Mouse (Mus musculus) adrenal gland, adult 2 months (tissue): ENCODE data around the gene Grm8. TPM values are rescaled to one million over a fixed set of nuclear protein-coding genes. Genes with fewer than 3 reads are reported as not detected.

Experiments
- DNase-seq: peaks from one replicate; pipeline ENCODE4 v3.0.0; 2021
- long read RNA-seq: library from polyadenylated mRNA; stranded (forward); transcript quantifications from one replicate; pipeline ENCODE4 v2.0.0, GENCODE M21; 2021
- polyA plus RNA-seq: library from polyadenylated mRNA; depleted of rRNA; stranded (reverse); fragments of >200 nt; gene quantifications from 2 replicates; pipeline ENCODE4 v1.2.3, GENCODE M21; 2012; rRNA removed
- total RNA-seq, 2 experiments: library from RNA; stranded (reverse); gene quantifications; 2 replicates each; pipeline ENCODE4 v1.2.3; 2021

Grm8 gene
- total RNA-seq, result under 1 TPM; 0.55 to 0.75 TPM
- polyA plus RNA-seq, result 0.03 TPM in 1 of 2 replicates, not detected in the other
- long read RNA-seq, result 0 reads

DNA sequence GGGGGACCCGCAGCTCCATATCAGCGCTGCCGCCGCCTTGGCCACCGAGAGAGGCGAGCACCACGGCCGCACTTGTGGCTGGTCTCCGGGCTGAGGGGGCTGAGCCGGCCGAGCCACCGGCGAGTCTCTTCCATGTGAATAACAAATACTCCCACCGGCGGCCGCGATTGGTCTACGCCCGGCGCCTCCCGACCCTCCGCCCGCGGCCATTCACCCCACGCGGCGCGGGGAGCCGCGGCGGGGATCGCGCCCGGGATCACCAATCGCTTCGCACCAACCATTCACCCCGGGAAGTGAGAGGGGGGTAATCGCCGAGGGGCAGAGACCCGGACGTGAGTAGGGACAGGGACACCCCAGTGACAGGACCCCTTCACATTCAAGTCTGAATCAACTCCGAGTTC, at the start of gene Grm8:
Gene Grm8 (minus strand): TSS at position 178 of the 401 bp plus-strand sequence.
- peak; percentile 15 for DNase-seq

DNA sequence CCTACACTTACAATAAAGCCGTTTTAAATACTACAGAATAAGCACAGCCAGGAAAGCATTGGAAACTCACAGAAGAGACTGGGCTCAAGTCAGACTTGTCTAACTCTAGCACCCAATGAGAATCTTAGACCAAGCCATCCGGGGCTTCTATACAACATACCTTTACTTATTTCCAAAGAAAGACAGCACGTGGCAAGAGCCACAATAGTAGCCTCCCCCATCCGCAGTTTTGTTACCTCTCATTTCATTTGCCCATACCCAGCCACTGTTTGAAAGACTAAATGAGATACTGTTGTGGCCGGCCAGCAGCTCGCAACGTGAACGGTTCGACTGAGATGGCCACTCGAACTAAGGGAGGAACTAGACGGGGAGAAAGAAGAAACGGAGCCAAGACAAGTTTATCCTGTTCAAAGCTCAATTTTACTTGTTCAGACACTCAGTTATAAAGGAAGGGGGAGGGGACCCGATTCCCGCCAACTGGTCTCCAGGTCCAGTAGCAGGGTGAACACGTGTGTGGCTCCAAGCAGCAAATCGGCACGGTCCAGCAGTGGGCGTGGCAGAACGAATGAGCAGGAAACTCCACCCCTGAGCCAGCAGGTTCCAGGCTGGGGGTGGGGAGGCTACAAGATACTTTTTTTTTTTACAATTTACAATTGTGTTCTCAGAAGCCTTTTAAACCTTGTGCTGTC, 35.0 kb upstream of the Grm8 start:
- no peak for DNase-seq

GRCm38 (mm10) chr6:28160399-28160798, 25.4 kb upstream of the Grm8 start:
- DNase-seq, result no peak

- no peak for DNase-seq
These were observed 11.5 kb upstream of the Grm8 start for GRCm38 (mm10) chr6:28146445-28146844.

DNA sequence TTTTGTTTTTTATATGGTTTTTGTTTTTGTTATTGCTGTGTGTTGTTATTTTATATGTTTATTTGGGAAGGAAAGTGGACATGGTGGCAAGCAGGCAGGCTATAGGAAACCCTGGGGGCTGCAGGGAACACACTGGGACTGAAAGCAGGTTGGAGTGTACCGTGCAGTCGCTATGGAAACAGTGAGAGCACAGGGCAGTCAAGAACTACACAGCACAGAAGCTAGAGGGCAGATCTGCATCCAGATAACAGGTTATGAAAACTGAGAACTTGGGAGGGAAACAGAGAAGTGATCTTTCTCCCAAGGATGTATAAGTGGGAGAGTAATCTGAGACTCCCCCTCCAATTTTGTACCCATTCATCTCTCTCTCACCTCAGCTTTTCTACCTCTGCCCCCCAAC, 7.4 kb upstream of the Grm8 start:
- no peak for DNase-seq

GRCm38 (mm10) chr6:28135411-28136233, 644 bp upstream of the Grm8 start:
- peak; percentile 82 for DNase-seq

- DNase-seq, result no peak
These were observed 652 bp downstream of the Grm8 start for GRCm38 (mm10) chr6:28134251-28134801.

DNA sequence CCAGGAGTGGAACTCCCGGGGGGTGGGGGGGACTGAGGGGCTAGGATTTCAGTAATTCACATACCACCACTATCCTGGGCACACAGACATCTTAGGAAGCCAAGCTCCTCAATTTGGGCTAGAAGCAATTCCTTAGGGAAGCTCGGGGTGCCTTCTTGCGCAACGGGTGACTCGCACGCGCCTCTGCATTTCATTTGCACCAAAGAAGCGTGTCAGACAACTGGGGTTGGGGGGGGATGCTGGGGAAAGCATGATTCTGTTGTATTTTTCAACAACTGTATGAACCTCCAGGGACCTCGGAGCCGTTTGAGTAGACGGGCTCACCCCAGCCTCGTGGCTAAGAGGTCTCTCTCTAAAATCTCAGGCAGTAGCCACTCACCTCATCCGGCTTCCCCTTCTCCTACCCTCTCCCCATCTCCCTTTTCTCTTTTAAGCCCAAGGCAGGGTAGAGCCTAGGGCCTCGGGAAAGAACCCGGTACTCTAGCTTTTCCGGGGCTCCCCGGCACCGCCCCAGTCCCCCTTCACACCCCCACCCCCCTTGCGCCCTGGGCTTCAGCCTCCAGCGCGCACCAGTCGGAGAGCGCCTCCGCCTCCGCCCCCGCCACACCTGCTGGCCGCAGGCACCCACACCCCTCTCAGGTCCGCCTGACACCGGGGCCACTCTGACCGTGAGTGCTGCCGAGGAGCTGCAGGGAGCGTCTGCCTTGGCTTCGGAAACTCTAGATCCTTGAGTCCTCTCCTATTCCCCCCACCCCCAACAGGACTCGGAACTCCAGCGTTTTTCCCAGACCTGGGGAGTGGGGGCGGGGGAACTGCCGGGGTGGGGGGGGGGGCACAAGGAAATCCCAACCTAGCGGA, 1.5 kb downstream of the Grm8 start:
- DNase-seq, result no peak

DNA sequence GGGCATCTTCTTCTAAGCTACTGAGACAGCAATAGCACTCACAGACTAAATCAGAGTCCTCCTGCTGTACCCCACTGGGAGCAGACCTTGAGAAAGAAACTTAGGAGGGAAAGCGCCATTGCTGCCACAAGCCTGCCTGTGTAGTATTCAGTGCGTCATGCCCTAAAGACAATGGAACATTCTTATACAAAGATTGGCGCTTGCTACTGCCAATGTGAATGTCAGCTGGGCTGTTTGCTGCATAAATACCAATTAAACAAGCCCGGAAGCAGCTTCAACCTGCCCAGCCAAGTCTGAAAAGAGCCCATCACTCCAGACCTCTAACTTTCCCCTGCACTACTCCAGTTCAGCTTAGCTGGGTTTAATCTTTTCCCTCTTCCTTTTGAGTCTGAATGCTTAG, 2.9 kb downstream of the Grm8 start:
- DNase-seq, result no peak

- no peak for DNase-seq
These were observed 6.1 kb downstream of the Grm8 start for GRCm38 (mm10) chr6:28128871-28129270.

GRCm38 (mm10) chr6:28115519-28115918, 19.5 kb downstream of the Grm8 start:
- DNase-seq, result no peak

DNA sequence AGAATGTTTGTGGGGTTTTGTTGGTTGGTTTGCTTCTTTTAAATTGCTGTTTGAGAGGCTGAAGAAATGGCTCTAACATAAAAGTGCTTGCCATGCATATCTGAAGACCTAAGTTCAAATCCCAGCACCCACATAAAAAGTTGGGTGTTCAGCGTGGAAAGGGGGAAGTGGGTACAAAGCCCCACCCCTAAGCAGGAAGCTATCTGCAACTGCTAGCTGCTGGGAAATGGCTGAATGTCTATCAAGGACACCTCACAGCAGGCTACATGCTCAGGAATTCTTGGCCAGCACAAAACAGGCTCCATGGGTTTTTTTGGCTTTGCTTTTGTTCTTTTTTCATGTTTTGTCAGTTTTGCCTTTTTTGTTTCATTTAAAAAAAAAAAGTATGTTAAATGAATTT, 20.1 kb downstream of the Grm8 start:
- DNase-seq, result no peak

DNA sequence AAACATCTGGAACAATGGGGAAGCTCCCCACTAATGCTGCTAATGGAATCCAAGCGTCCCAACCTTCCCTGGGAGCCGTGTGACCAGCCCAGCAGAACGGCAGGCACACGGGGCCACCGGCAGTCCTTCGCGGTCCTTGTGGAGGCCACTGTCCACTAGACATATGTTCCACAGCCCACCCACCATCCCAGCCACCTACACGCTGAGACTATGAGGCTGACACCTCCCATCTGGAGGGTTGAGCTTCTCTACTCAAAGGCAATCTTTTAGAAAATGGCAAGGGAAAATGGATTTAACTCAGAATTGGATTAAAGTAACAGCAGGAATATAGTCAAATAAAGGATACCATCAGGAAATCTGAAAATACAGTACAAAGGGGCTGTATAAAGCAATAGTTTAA, 23.4 kb downstream of the Grm8 start:
- DNase-seq, result no peak

GRCm38 (mm10) chr6:28102608-28103316, 32.2 kb downstream of the Grm8 start:
- no peak for DNase-seq

DNA sequence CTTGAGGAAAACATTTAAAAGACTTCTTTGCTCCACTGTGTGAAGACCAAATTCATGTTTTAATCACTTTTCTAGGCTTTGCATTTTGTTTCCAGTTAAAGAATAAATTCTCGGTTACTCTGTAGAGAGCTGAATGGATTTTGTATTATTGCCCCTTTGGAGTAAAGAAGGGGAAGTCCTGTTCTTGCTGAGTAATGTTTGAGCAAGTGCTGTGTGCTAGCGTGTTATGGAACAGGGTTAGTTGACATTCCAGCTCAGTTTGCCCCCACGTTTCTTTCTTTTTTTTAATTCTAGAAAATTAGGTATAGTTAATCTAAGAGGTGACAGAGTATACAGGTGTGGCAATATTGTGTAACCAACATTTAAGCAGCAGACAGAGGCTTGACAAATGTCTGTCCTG, 35.0 kb downstream of the Grm8 start:
- no peak for DNase-seq

DNA sequence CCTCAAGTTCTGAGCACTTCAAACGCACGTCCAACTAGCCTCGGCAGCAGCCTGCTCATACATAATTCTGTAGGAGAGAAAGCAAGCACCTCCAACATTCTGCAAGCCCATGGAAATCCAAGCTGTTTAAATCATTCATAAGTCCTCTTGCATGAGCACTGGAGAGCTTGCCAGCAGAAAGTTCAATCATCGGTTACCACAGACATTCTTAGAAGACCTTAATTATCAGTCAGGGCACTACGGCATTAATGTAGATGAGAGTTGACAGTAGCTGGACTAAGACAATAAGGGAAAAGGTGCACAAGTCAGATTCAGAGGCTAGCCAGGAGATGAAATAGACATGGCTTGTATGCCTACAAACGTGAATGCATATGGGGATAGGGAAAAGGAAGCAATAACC, 42.5 kb downstream of the Grm8 start:
- DNase-seq, result no peak

- no peak for DNase-seq
These were observed 43.1 kb downstream of the Grm8 start for GRCm38 (mm10) chr6:28091836-28092235.

GRCm38 (mm10) chr6:28090981-28091380, 44.0 kb downstream of the Grm8 start:
- DNase-seq, result no peak

DNA sequence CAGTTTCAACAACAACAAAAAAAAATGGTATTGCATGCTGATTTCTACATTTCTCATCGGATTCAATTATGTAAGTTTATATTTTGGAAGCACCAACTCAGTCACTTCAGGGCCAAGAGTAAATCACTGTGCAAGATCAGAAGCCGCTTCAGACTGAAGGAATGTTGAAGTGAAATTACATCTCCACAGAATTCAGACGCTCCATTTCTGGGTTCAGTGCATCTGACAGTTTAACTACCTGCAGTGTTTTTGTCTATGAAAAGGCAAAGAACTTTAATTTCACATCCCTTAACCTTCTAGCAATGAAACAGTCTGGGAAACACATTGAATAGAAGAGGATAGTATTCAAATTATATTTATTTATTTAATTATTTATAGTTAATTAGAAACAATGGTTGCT, 59.4 kb downstream of the Grm8 start:
- DNase-seq, result no peak

- DNase-seq, result no peak
These were observed 60.5 kb downstream of the Grm8 start for GRCm38 (mm10) chr6:28074470-28074869.

DNA sequence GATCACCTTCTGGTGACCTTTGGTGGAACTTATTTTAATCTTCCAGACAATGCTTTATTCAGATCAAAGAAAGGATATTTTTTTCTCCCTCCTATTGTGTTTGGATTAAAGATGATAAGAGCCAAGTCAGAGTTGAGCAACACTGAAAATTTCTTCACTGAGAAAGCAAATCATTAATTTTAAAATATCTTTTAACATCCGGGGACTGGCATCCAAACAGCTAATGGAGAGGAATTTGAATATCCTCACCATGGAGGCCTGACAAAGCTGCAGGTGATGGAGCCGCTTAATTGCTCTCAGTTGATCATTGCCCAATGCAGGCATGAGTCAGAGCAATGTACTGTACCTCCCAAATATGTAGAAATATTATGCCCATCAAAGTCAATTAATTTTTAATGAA, 83.0 kb downstream of the Grm8 start:
- no peak for DNase-seq

- no peak for DNase-seq
These were observed 92.6 kb downstream of the Grm8 start for GRCm38 (mm10) chr6:28042339-28042738.
